Mouse (Mus musculus) liver, postnatal 0 days (tissue): ENCODE data around the gene Gm6408.

Experiments used
- CTCF ChIP-seq: sonication (generic); IDR thresholded peaks from 2 replicates; pipeline ENCODE4 v1.5.1; 2016; ENCODE audit warnings: antibody characterized with exemption, low read depth
- EP300 ChIP-seq: IDR thresholded peaks from 2 replicates; pipeline ENCODE4 v1.6.1; 2016; ENCODE audit warnings: antibody characterized with exemption, low read depth, mild to moderate bottlenecking

GRCm38 (mm10) chr5:146451592-146452254 is 30.0 kb upstream of the Gm6408 start:
- TF ChIP-seq CTCF = no peak
- TF ChIP-seq EP300 = no peak
